Mouse (Mus musculus) activated CD4-positive, CD25-positive, alpha-beta regulatory T cell (primary cell): Measurements from ENCODE around the gene Neurl4. TPM values are rescaled to one million over a fixed set of nuclear protein-coding genes. Genes with fewer than 3 reads are reported as not detected.

ENCODE experiments used
- polyA plus RNA-seq, 2 experiments: library from polyadenylated mRNA; unstranded; fragments of 100-300 nt; shearing (Covaris generic); gene quantifications; one replicate each; pipeline ENCODE4 v1.2.1; 2017

The Neurl4 gene
- polyA plus RNA-seq: 1 to 10 TPM; 5.2 to 6.2 TPM

DNA sequence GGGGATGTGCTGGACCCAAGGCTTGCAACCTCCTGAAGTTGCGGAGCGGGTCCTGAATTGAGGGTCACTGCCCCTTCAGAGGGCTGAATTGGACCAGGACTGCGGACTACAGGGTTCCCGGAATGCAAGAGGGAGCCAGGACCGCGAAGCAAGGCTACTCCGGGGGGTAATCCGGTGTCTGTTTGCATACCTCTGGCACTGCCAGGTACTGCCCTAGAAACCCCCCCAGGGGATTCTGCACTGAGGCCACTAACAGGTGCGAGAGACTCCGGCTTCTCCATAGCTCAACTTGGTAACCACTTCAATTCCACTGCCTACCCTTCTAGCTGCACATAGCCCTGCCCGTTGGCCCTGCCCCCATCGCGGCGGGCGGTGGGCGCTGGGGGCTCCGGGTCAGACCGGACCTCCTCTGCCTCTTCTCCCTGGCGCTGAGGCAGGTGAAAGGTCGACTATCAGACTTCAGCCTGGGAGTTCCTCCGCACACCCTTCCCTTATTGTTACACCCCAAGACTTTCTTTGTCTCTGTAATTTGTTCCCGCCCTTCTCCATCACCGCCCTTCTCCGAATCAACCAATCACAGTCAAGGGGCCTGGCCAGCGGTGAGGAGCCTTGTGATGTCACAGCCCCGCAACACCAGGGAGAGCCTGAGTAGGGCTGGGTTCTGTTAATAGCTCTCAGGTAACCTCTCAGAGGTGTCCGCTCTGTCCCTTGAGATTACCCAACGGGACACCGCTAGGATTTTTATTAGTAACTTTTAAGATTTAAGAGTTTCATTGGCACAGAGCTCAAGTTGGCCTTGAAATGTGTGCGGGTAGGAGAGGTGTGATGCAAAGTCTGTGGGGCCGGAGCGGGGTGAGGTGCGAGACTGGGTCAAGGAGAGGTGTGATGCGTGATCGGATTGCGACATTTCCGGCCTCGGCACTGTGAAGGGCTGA is at the start of gene Neurl4, which contains the start of gene 2810408A11Rik:
Gene Neurl4 (plus strand): TSS at position 602 of the 935 bp plus-strand sequence.
Gene 2810408A11Rik (minus strand): TSS at position 517 of the 935 bp plus-strand sequence.

DNA sequence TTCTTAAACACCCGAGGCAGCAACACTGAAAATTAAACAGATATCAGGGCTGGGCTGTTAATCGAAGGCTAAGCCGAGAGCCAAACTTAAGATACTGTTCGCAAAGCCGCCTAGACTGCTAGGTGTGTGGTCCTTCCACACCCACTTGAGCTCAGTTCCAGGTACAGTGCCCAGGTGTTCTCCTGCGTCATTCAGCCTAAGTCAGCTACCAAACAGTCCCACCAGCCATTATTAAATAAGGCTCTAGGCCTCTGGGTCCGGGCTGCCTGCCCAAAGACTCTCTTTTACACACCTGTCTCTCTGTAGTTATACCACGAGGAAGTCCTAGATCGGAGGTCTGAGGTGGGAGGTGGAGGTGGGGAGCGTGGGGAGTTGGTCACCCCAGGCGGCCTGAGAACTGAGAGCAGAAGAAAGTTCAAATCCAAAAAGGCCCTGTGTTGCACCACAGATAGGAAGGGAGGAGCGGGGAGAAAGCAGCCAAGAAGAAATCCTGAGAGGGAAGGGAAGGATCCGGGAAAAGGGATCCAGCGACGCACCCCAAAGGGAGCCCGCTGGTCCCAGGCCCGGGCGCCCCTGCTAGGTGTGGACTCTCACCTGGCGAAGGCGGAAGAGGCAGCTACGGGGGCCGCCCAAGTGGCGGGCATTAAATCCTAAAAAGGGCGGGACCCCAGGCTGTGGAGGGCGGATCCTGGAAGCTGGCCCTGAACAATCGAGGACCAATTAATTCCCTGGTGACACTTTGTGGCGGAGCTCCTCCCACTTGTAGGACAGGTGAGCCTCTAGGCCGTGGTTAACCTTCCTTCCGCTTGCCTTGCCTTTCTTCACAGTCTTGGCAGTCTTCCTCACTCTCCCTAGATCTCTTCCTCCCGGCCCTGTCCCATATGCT is 42.5 kb upstream of the Neurl4 start, which contains the start of gene Tnk1:
Gene Tnk1 (minus strand): TSS at position 618 of the 886 bp plus-strand sequence.

GRCm38 (mm10) chr11:69877878-69878277 is 23.0 kb upstream of the Neurl4 start, which contains the start of gene Tmem95:
Gene Tmem95, minus strand, starts transcription at chr11:69878018.

GRCm38 (mm10) chr11:69880853-69881603 is 19.8 kb upstream of the Neurl4 start, which contains the start of gene Kctd11:
Gene Kctd11, minus strand, starts transcription at chr11:69881406.

DNA sequence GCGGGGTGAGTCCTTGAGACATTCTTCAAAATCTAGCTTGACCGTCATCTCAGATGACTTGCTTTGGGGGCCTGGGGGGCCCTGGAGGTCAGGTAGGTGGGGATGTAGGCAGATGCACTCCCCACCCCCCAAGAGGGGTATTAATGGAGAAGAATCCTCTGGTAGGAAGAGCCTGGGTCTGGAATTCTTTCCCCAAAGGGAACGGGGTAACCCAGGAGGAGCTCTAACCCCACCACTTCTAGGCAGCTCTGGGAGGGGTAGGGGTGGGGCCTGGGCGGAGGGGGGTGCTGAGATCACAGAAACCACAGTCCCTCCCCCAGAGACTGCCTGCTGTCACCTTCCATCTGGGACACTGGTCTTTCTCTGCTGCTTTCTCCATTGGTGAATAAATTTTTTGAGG is 5.6 kb upstream of the Neurl4 start, which contains the start of gene Acap1:
Gene Acap1 (minus strand): TSS at position 249 of the 400 bp plus-strand sequence.

GRCm38 (mm10) chr11:69913554-69914371 is 12.9 kb downstream of the Neurl4 start, which contains the start of gene Gps2:
Gene Gps2, plus strand, starts transcription at chr11:69913888.

GRCm38 (mm10) chr11:69921114-69922011 is 20.5 kb downstream of the Neurl4 start, which contains the start of gene Eif5a:
Gene Eif5a, minus strand, starts transcription at chr11:69921958.

GRCm38 (mm10) chr11:69935137-69935879 is 34.4 kb downstream of the Neurl4 start, which contains the start of gene Ybx2:
Gene Ybx2, plus strand, starts transcription at chr11:69935796.

GRCm38 (mm10) chr11:69948066-69948762 is 47.3 kb downstream of the Neurl4 start, which contains the start of gene Slc2a4:
Gene Slc2a4, minus strand, starts transcription at chr11:69948188.

Other genes with a start within 250 kb of the Neurl4 start
- gene Sox15, start 245.8 kb upstream of the Neurl4 start, polyA plus RNA-seq: not detected
- 10 to 100 TPM; 78.8 to 82.1 TPM for gene Mpdu1, start 238.4 kb upstream of the Neurl4 start, polyA plus RNA-seq
- gene Cd68, start 234.9 kb upstream of the Neurl4 start, polyA plus RNA-seq: 10 to 100 TPM in 1 of 2 experiments, 1 to 10 TPM in 1; 5.9 to 15.7 TPM
- gene Eif4a1, start 228.6 kb upstream of the Neurl4 start, polyA plus RNA-seq: 100 to 1,000 TPM; 550 to 657 TPM
- gene Senp3, start 219.0 kb upstream of the Neurl4 start, polyA plus RNA-seq: 10 to 100 TPM; 47.4 to 49.1 TPM
- under 1 TPM; 0.13 to 0.34 TPM for gene Tnfsf13, start 215.3 kb upstream of the Neurl4 start, polyA plus RNA-seq
- gene Tnfsf12, start 205.2 kb upstream of the Neurl4 start, polyA plus RNA-seq: under 1 TPM; 0.31 to 0.42 TPM
- under 1 TPM; 0.08 to 0.44 TPM for gene Tnfsfm13, start 205.0 kb upstream of the Neurl4 start, polyA plus RNA-seq
- 10 to 100 TPM; 30.9 to 45.6 TPM for gene Polr2a, start 142.4 kb upstream of the Neurl4 start, polyA plus RNA-seq
- not detected for gene Slc35g3, start 139.1 kb upstream of the Neurl4 start, polyA plus RNA-seq
- 1 to 10 TPM; 4.9 to 5.8 TPM for gene Zbtb4, start 135.2 kb upstream of the Neurl4 start, polyA plus RNA-seq
- gene Chrnb1, start 105.1 kb upstream of the Neurl4 start, polyA plus RNA-seq: 1 to 10 TPM; 1.6 to 3.6 TPM
- not detected for gene Fgf11, start 99.2 kb upstream of the Neurl4 start, polyA plus RNA-seq
- under 1 TPM in 1 of 2 experiments, not detected in 1; 0.38 TPM for gene Tmem102, start 95.4 kb upstream of the Neurl4 start, polyA plus RNA-seq
- gene Gm39566, start 85.8 kb upstream of the Neurl4 start, polyA plus RNA-seq: not detected
- not detected for gene Spem2, start 82.6 kb upstream of the Neurl4 start, polyA plus RNA-seq
- gene Spem1, start 78.9 kb upstream of the Neurl4 start, polyA plus RNA-seq: not detected
- under 1 TPM; 0.24 to 0.34 TPM for gene Nlgn2, start 63.3 kb upstream of the Neurl4 start, polyA plus RNA-seq
- gene Tmem256, start 62.6 kb upstream of the Neurl4 start, polyA plus RNA-seq: 100 to 1,000 TPM; 109 to 131 TPM
- 10 to 100 TPM; 19.0 to 36.8 TPM for gene Plscr3, start 54.7 kb upstream of the Neurl4 start, polyA plus RNA-seq
- gene Tnk1, start 42.3 kb upstream of the Neurl4 start, polyA plus RNA-seq: not detected
- gene Tmem95, start 23.1 kb upstream of the Neurl4 start, polyA plus RNA-seq: not detected
- 1 to 10 TPM in 1 of 2 experiments, under 1 TPM in 1; 0.39 to 3.3 TPM for gene Kctd11, start 19.7 kb upstream of the Neurl4 start, polyA plus RNA-seq
- gene Acap1, start 5.5 kb upstream of the Neurl4 start, polyA plus RNA-seq: 100 to 1,000 TPM; 299 to 487 TPM
- 1 to 10 TPM; 1.5 to 4.2 TPM for gene 2810408A11Rik, start 85 bp upstream of the Neurl4 start, polyA plus RNA-seq
- gene Gps2, start 12.8 kb downstream of the Neurl4 start, polyA plus RNA-seq: 100 to 1,000 TPM; 148 to 174 TPM
- 1,000 to 10,000 TPM; 1,226 to 1,635 TPM for gene Eif5a, start 20.9 kb downstream of the Neurl4 start, polyA plus RNA-seq
- not detected for gene Ybx2, start 34.7 kb downstream of the Neurl4 start, polyA plus RNA-seq
- gene Slc2a4, start 47.1 kb downstream of the Neurl4 start, polyA plus RNA-seq: not detected
- under 1 TPM in 1 of 2 experiments, not detected in 1; 0.49 TPM for gene Cldn7, start 63.7 kb downstream of the Neurl4 start, polyA plus RNA-seq
- 100 to 1,000 TPM in 1 of 2 experiments, 10 to 100 TPM in 1; 88.2 to 126 TPM for gene Ctdnep1, start 80.1 kb downstream of the Neurl4 start, polyA plus RNA-seq
- 100 to 1,000 TPM in 1 of 2 experiments, 10 to 100 TPM in 1; 57.5 to 119 TPM for gene Elp5, start 81.4 kb downstream of the Neurl4 start, polyA plus RNA-seq
- gene Gabarap, start 90.1 kb downstream of the Neurl4 start, polyA plus RNA-seq: 100 to 1,000 TPM; 433 to 450 TPM
- 10 to 100 TPM; 80.2 to 94.0 TPM for gene Phf23, start 94.7 kb downstream of the Neurl4 start, polyA plus RNA-seq
- 10 to 100 TPM; 14.2 to 22.1 TPM for gene Dvl2, start 99.5 kb downstream of the Neurl4 start, polyA plus RNA-seq
- 100 to 1,000 TPM; 104 to 130 TPM for gene Acadvl, start 114.3 kb downstream of the Neurl4 start, polyA plus RNA-seq
- 1 to 10 TPM; 5.6 to 5.7 TPM for gene Dlg4, start 115.9 kb downstream of the Neurl4 start, polyA plus RNA-seq
- gene Asgr1, start 153.0 kb downstream of the Neurl4 start, polyA plus RNA-seq: not detected
- not detected for gene Asgr2, start 191.6 kb downstream of the Neurl4 start, polyA plus RNA-seq
- gene Mgl2, start 229.3 kb downstream of the Neurl4 start, polyA plus RNA-seq: under 1 TPM; 0.32 to 0.76 TPM